Mouse (Mus musculus) small intestine, adult 2 months (tissue): ENCODE results near the gene Senp6.

Experiments
- CTCF ChIP-seq: fragments of 200-500 bp; IDR thresholded peaks from 2 replicates; pipeline ENCODE4 v1.5.1; 2012; ENCODE audit warnings: low read depth, mild to moderate bottlenecking, control low read depth, inconsistent platforms, low read length, moderate library complexity, mixed read lengths; ENCODE audit not compliant: insufficient replicate concordance, insufficient read length; ENCODE audit errors: extremely low read depth
- POLR2A ChIP-seq: fragments of 200-500 bp; IDR thresholded peaks from 2 replicates; pipeline ENCODE4 v1.6.1; 2012; ENCODE audit warnings: low read depth, mild to moderate bottlenecking, control low read depth, inconsistent platforms, low read length, moderate library complexity

- TF ChIP-seq POLR2A (no peak), CTCF (no peak)
Observed at GRCm38 (mm10) chr9:80068028-80068515, 1.4 kb downstream of the Senp6 start.
